Mouse (Mus musculus) lung, adult 2 months (tissue): ENCODE results near the gene Fat1.

Experiments
- CTCF ChIP-seq: fragments of 200-500 bp; IDR thresholded peaks from 2 replicates; pipeline ENCODE4 v1.5.1; 2011; ENCODE audit warnings: mild to moderate bottlenecking, low read length, control low read depth; ENCODE audit not compliant: insufficient read depth
- POLR2A ChIP-seq: fragments of 200-500 bp; IDR thresholded peaks from 2 replicates; pipeline ENCODE4 v1.6.1; 2011; ENCODE audit warnings: low read depth, mild to moderate bottlenecking, control low read depth, low read length, borderline replicate concordance; ENCODE audit errors: extremely low read depth

DNA sequence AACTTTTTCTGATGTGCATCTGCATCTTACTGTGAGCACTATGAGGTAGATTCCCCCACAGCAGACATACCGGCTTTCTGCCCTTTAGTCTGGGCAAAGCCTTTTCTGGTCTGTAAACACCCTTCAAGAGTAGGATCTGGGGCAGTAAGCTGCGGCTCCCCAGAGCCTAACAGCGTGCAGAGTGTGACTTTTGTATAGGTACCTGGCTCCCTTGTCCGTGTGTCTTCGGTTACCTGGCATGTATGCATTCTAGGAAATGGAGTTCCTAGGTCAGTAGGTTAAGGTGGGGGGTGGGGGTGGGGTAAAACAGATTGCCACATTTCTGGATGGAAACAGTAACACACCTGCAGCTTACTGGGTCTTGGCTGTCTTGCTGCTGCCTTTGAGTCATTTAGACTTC is 36.7 kb downstream of the Fat1 start:
- no peak for TF ChIP-seq CTCF
- no peak for TF ChIP-seq POLR2A
